Mouse (Mus musculus): ENCODE measurements around the gene Acr. TPM values are rescaled to one million over a fixed set of nuclear protein-coding genes. Genes with fewer than 3 reads are reported as not detected.

Gene Acr
- polyA plus RNA-seq, 1 experiment from 2014 or later, result not detected

DNA sequence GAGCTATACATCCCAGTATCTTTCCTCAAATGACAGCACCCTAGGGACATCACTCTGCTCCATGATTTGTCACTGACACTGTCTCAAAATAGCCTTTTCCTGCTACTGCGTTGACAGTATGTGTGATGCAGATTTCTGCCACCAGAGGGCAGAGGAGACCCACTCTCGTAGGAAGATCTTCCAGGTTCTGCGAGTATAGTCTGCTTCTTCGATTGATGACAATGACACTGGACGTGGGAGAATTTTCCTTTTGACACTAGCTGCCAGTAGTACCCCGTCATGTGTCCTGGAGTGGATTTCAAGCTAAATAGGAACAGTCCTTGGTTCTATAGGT is 55.5 kb downstream of the Acr start:
- in situ Hi-C loops (cut with MboI; ENCODE audit: low pct_unique_long_range_greater_than_20kb), result loop anchor here (5.0 kb wide), 1 partner anchor 584 kb away; no protein-coding TSS in a partner anchor
- TF ChIP-seq CTCF (IDR thresholded peaks at IDR 0.05), result peak; percentile 91
- peak; percentile 71 for ATAC-seq
- POLR2A ChIA-PET, result no interaction called here
- H3K27me3 ChIP-seq, result peaks cover 10% of the 10 kb centered on the region
- CTCF ChIA-PET, result interaction anchor here (0.9 to 1.9 kb wide), 5 partner anchors 35 to 1306 kb away, joined by 3 to 11 read pairs (median 4); no protein-coding TSS in a partner anchor
- DNase-seq (ENCODE audit: low read depth, low spot score), result no peak

Other genes starting within 250 kb of the Acr start
- 0.14 TPM for gene Adm2, start 245.6 kb upstream of the Acr start, polyA plus RNA-seq (2021)
- not detected for gene Miox, start 233.9 kb upstream of the Acr start, polyA plus RNA-seq (2021)
- gene Lmf2, start 212.7 kb upstream of the Acr start, polyA plus RNA-seq (2021), result 65.9 TPM
- 106 TPM for gene Ncaph2, start 212.6 kb upstream of the Acr start, polyA plus RNA-seq (2021)
- gene Sco2, start 194.5 kb upstream of the Acr start, polyA plus RNA-seq (2021), result 24.2 TPM
- gene Tymp, start 191.3 kb upstream of the Acr start, polyA plus RNA-seq (2021), result 3.0 TPM
- gene Odf3b, start 189.0 kb upstream of the Acr start, polyA plus RNA-seq (2021), result 0.36 TPM
- gene Klhdc7b, start 183.4 kb upstream of the Acr start, polyA plus RNA-seq (2021), result not detected
- not detected for gene Syce3, start 157.8 kb upstream of the Acr start, polyA plus RNA-seq (2021)
- gene Cpt1b, start 142.5 kb upstream of the Acr start, polyA plus RNA-seq (2021), result 1.7 TPM
- gene C730034F03Rik, start 138.7 kb upstream of the Acr start, polyA plus RNA-seq (2021), result 1.3 TPM
- gene Gm44502, start 138.6 kb upstream of the Acr start, polyA plus RNA-seq (2021), result not detected
- gene Chkb, start 138.4 kb upstream of the Acr start, polyA plus RNA-seq (2021), result 63.5 TPM
- 0.17 TPM for gene Mapk8ip2, start 114.4 kb upstream of the Acr start, polyA plus RNA-seq (2021)
- 71.1 TPM for gene Arsa, start 90.9 kb upstream of the Acr start, polyA plus RNA-seq (2021)
- gene Shank3, start 68.7 kb upstream of the Acr start, polyA plus RNA-seq (2021), result 2.0 TPM
- 41.4 TPM for gene Rabl2, start 23.6 kb downstream of the Acr start, polyA plus RNA-seq (2021)